Mouse (Mus musculus) intestine, embryonic 16.5 days (tissue): ENCODE results near the gene Nfia. TPM values are rescaled to one million over a fixed set of nuclear protein-coding genes. Genes with fewer than 3 reads are reported as not detected.

Experiments
- ATAC-seq: fragments of 200-750 bp; cut with Nextera tagmentation; 2 replicates; pipeline ENCODE4 v1.8.0; 2017; ENCODE audit warnings: moderate TSS enrichment, moderate library complexity
- H3K27ac ChIP-seq: fragments of 300-500 bp; sonication (generic); 2 replicates; pipeline ENCODE4 v1.5.1; 2014; ENCODE audit warnings: mild to moderate bottlenecking, low read length
- H3K27me3 ChIP-seq: fragments of 300-500 bp; sonication (generic); replicated peaks from 2 replicates; pipeline ENCODE4 v1.6.1; 2014; ENCODE audit warnings: low read length, control low read depth, mixed read lengths; ENCODE audit not compliant: control insufficient read depth, insufficient read depth
- H3K36me3 ChIP-seq: fragments of 300-500 bp; sonication (generic); 2 replicates; pipeline ENCODE4 v1.6.1; 2014; ENCODE audit warnings: low read length, control low read depth; ENCODE audit not compliant: control insufficient read depth, insufficient read depth
- H3K4me1 ChIP-seq: fragments of 300-500 bp; sonication (generic); 2 replicates; pipeline ENCODE4 v1.6.1; 2014; ENCODE audit warnings: low read length, control low read depth, mixed read lengths; ENCODE audit not compliant: control insufficient read depth, insufficient read depth
- H3K4me2 ChIP-seq: fragments of 300-500 bp; sonication (generic); 2 replicates; pipeline ENCODE4 v1.6.1; 2014; ENCODE audit warnings: low read depth, low read length, control low read depth
- H3K4me3 ChIP-seq: fragments of 300-500 bp; sonication (generic); 2 replicates; pipeline ENCODE4 v1.5.1; 2014; ENCODE audit warnings: mild to moderate bottlenecking, low read length
- H3K9ac ChIP-seq: fragments of 300-500 bp; sonication (generic); 2 replicates; pipeline ENCODE4 v1.6.1; 2014; ENCODE audit warnings: low read depth, low read length
- H3K9me3 ChIP-seq: fragments of 300-500 bp; sonication (generic); 2 replicates; pipeline ENCODE4 v1.6.1; 2016; ENCODE audit warnings: low read length, control low read depth; ENCODE audit not compliant: control insufficient read depth
- WGBS: fragments of 180-500 bp; shearing (Covaris S2); extraction: QIAGEN DNeasy Blood & Tissue Kit; methylation state at CpG from one replicate; pipeline ENCODE4 v1.1.7; 2014; 5-methylcytosine and 5-hydroxymethylcytosine counted together
- polyA plus RNA-seq: library from polyadenylated mRNA; unstranded; fragments of >200 nt; fragmentation: Nextera tagmentation; extraction: Ambion mirVana; gene quantifications from 2 replicates; pipeline ENCODE4 v1.2.1, GENCODE M21; 2015

Nfia gene
- polyA plus RNA-seq, 1 experiment from 2014 or later = 24.0 TPM

GRCm38 (mm10) chr4:97804638-97805037 lies 32.1 kb downstream of the Nfia start:
- Histone ChIP-seq H3K4me1 (no peaks in the 10 kb centered on the region), H3K27me3 (no peaks in the 10 kb centered on the region), H3K27ac (no peak overlapping the region), H3K4me3 (no peak overlapping the region), H3K9me3 (0 out of 2 replicates have a peak, but pooled peaks cover 2% of the 10 kb centered on the region), H3K4me2 (no peak overlapping the region), H3K36me3 (peaks cover 6% of the 10 kb centered on the region), H3K9ac (no peak overlapping the region)
- ATAC-seq = no peak
- 78% methylated on average over 5 of the region's 5 CpGs for WGBS

GRCm38 (mm10) chr4:97805255-97805654 lies 32.7 kb downstream of the Nfia start:
- Histone ChIP-seq H3K27me3 (no peaks in the 10 kb centered on the region), H3K27ac (no peak overlapping the region), H3K9ac (no peak overlapping the region), H3K36me3 (peaks cover 6% of the 10 kb centered on the region), H3K4me3 (no peak overlapping the region), H3K9me3 (0 out of 2 replicates have a peak, but pooled peaks cover 2% of the 10 kb centered on the region), H3K4me2 (no peak overlapping the region), H3K4me1 (no peaks in the 10 kb centered on the region)
- no peak for ATAC-seq
- 42% methylated on average over 2 of the region's 2 CpGs for WGBS

GRCm38 (mm10) chr4:97805896-97806808 lies 33.6 kb downstream of the Nfia start:
- Histone ChIP-seq H3K4me2 (no peak overlapping the region), H3K27ac (no peak overlapping the region), H3K27me3 (no peaks in the 10 kb centered on the region), H3K4me1 (no peaks in the 10 kb centered on the region), H3K4me3 (no peak overlapping the region), H3K9ac (no peak overlapping the region), H3K36me3 (peaks cover 6% of the 10 kb centered on the region), H3K9me3 (0 out of 2 replicates have a peak, but pooled peaks cover 2% of the 10 kb centered on the region)
- 49% methylated on average over 7 of the region's 7 CpGs for WGBS
- no peak for ATAC-seq

GRCm38 (mm10) chr4:97806924-97807323 lies 34.4 kb downstream of the Nfia start:
- ATAC-seq = no peak
- Histone ChIP-seq H3K4me1 (no peaks in the 10 kb centered on the region), H3K36me3 (peaks cover 2% of the 10 kb centered on the region; the same call in 1 of the 2 replicates), H3K27ac (no peak overlapping the region), H3K9me3 (0 out of 2 replicates have a peak, but pooled peaks cover 2% of the 10 kb centered on the region), H3K4me3 (no peak overlapping the region), H3K27me3 (no peaks in the 10 kb centered on the region), H3K4me2 (no peak overlapping the region), H3K9ac (no peak overlapping the region)
- 90% methylated on average over 2 of the region's 2 CpGs for WGBS

GRCm38 (mm10) chr4:97808885-97809284 lies 36.4 kb downstream of the Nfia start:
- 86% methylated on average over 3 of the region's 3 CpGs for WGBS

GRCm38 (mm10) chr4:97809582-97810295 lies 37.2 kb downstream of the Nfia start:
- Histone ChIP-seq H3K9ac (no peak overlapping the region), H3K27ac (no peak overlapping the region), H3K9me3 (no peaks in the 10 kb centered on the region), H3K4me2 (no peak overlapping the region), H3K36me3 (no peaks in the 10 kb centered on the region), H3K4me3 (no peak overlapping the region), H3K27me3 (no peaks in the 10 kb centered on the region), H3K4me1 (no peaks in the 10 kb centered on the region)
- no peak for ATAC-seq
- WGBS = 78% methylated on average over 4 of the region's 4 CpGs

More at GRCm38 (mm10) chr4:97808885-97809284, 36.4 kb downstream of the Nfia start:
- no peak overlapping the region for H3K4me3 ChIP-seq
- no peaks in the 10 kb centered on the region for H3K9me3 ChIP-seq
- no peak overlapping the region for H3K4me2 ChIP-seq
- no peak overlapping the region for H3K9ac ChIP-seq
- no peaks in the 10 kb centered on the region for H3K4me1 ChIP-seq
- H3K27ac ChIP-seq = no peak overlapping the region
- H3K27me3 ChIP-seq = no peaks in the 10 kb centered on the region
- ATAC-seq = no peak
- H3K36me3 ChIP-seq = no peaks in the 10 kb centered on the region

GRCm38 (mm10) chr4:97810348-97810939 lies 37.9 kb downstream of the Nfia start:
- ATAC-seq = no peak
- Histone ChIP-seq H3K36me3 (no peaks in the 10 kb centered on the region), H3K27me3 (no peaks in the 10 kb centered on the region), H3K4me2 (no peak overlapping the region), H3K9ac (no peak overlapping the region), H3K4me1 (no peaks in the 10 kb centered on the region), H3K9me3 (no peaks in the 10 kb centered on the region), H3K27ac (no peak overlapping the region), H3K4me3 (no peak overlapping the region)
- 84% methylated on average over 7 of the region's 7 CpGs for WGBS

GRCm38 (mm10) chr4:97813035-97813434 lies 40.5 kb downstream of the Nfia start:
- ATAC-seq = no peak
- Histone ChIP-seq H3K27ac (no peak overlapping the region), H3K4me2 (no peak overlapping the region), H3K9me3 (no peaks in the 10 kb centered on the region), H3K4me3 (no peak overlapping the region), H3K36me3 (no peaks in the 10 kb centered on the region), H3K9ac (no peak overlapping the region), H3K4me1 (no peaks in the 10 kb centered on the region), H3K27me3 (no peaks in the 10 kb centered on the region)
- WGBS = 71% methylated on average over 5 of the region's 5 CpGs

- Histone ChIP-seq H3K4me2 (no peak overlapping the region), H3K4me1 (no peaks in the 10 kb centered on the region), H3K9me3 (no peaks in the 10 kb centered on the region), H3K27ac (no peak overlapping the region), H3K4me3 (no peak overlapping the region), H3K36me3 (no peaks in the 10 kb centered on the region), H3K27me3 (no peaks in the 10 kb centered on the region), H3K9ac (no peak overlapping the region)
- ATAC-seq = no peak
- WGBS = 64% methylated on average over 4 of the region's 4 CpGs
Observed at GRCm38 (mm10) chr4:97813996-97814395, 41.5 kb downstream of the Nfia start.
